Mouse (Mus musculus): Measurements from ENCODE around the gene Hoxc6. TPM values are rescaled to one million over a fixed set of nuclear protein-coding genes. Genes with fewer than 3 reads are reported as not detected.

Gene Hoxc6
- polyA plus RNA-seq, 1 experiment from 2014 or later: 0.25 TPM

- WGBS: 12% methylated on average over 1 of the region's 1 CpGs
- Histone ChIP-seq H3K9me3 (no peaks in the 10 kb centered on the region), H3K36me3 (no peaks in the 10 kb centered on the region), H3K4me1 (peaks cover 4% of the 10 kb centered on the region), H3K27ac (replicated peaks) (no peak overlapping the region), H3K9ac (no peak overlapping the region), H3K27me3 (replicated peaks) (peaks cover 100% of the 10 kb centered on the region), H3K4me3 (no peak overlapping the region), H3K4me2 (no peak overlapping the region)
- no peak for ATAC-seq (ENCODE audit: extremely low read depth, insufficient number of reproducible peaks, low FRiP score, low TSS enrichment)
Observed at GRCm38 (mm10) chr15:103006326-103006725, 8.3 kb downstream of the Hoxc6 start.

- Histone ChIP-seq H3K4me1 (peaks cover 11% of the 10 kb centered on the region), H3K9ac (no peak overlapping the region), H3K36me3 (no peaks in the 10 kb centered on the region), H3K27me3 (replicated peaks) (peaks cover 98% of the 10 kb centered on the region), H3K4me3 (no peak overlapping the region), H3K9me3 (no peaks in the 10 kb centered on the region), H3K27ac (replicated peaks) (no peak overlapping the region), H3K4me2 (no peak overlapping the region)
- 1% methylated on average over 27 of the region's 27 CpGs for WGBS
- ATAC-seq (ENCODE audit: extremely low read depth, insufficient number of reproducible peaks, low FRiP score, low TSS enrichment): no peak
Observed at GRCm38 (mm10) chr15:103009265-103010111, 11.4 kb downstream of the Hoxc6 start.

GRCm38 (mm10) chr15:103010112-103010846 is 12.2 kb downstream of the Hoxc6 start:
- Histone ChIP-seq H3K9ac (no peak overlapping the region), H3K27ac (replicated peaks) (no peak overlapping the region), H3K9me3 (no peaks in the 10 kb centered on the region), H3K4me2 (no peak overlapping the region), H3K36me3 (no peaks in the 10 kb centered on the region), H3K4me1 (peaks cover 16% of the 10 kb centered on the region), H3K4me3 (no peak overlapping the region), H3K27me3 (replicated peaks) (peaks cover 98% of the 10 kb centered on the region)
- WGBS: 2% methylated on average over 31 of the region's 31 CpGs
- no peak for ATAC-seq (ENCODE audit: extremely low read depth, insufficient number of reproducible peaks, low FRiP score, low TSS enrichment)

GRCm38 (mm10) chr15:103010847-103011555 is 12.9 kb downstream of the Hoxc6 start:
- Histone ChIP-seq H3K9ac (no peak overlapping the region), H3K27me3 (replicated peaks) (peaks cover 98% of the 10 kb centered on the region), H3K4me2 (no peak overlapping the region), H3K4me3 (no peak overlapping the region), H3K36me3 (no peaks in the 10 kb centered on the region), H3K4me1 (peaks cover 16% of the 10 kb centered on the region), H3K9me3 (no peaks in the 10 kb centered on the region), H3K27ac (replicated peaks) (no peak overlapping the region)
- WGBS: 2% methylated on average over 28 of the region's 28 CpGs
- no peak for ATAC-seq (ENCODE audit: extremely low read depth, insufficient number of reproducible peaks, low FRiP score, low TSS enrichment)

GRCm38 (mm10) chr15:103011928-103012486 is 13.9 kb downstream of the Hoxc6 start:
- no peak overlapping the region for H3K9ac ChIP-seq
- H3K4me1 ChIP-seq: peaks cover 16% of the 10 kb centered on the region
- no peak overlapping the region for H3K27ac ChIP-seq (replicated peaks)
- no peak overlapping the region for H3K4me2 ChIP-seq
- H3K4me3 ChIP-seq: no peak overlapping the region
- no peak for ATAC-seq (ENCODE audit: extremely low read depth, insufficient number of reproducible peaks, low FRiP score, low TSS enrichment)
- H3K9me3 ChIP-seq: no peaks in the 10 kb centered on the region
- no peaks in the 10 kb centered on the region for H3K36me3 ChIP-seq
- 1% methylated on average over 26 of the region's 26 CpGs for WGBS
- peaks cover 98% of the 10 kb centered on the region for H3K27me3 ChIP-seq (replicated peaks)

GRCm38 (mm10) chr15:103013238-103013984 is 15.4 kb downstream of the Hoxc6 start:
- peak overlapping the region; percentile 55 for H3K4me2 ChIP-seq
- H3K4me1 ChIP-seq: peaks cover 16% of the 10 kb centered on the region
- no peaks in the 10 kb centered on the region for H3K9me3 ChIP-seq
- H3K36me3 ChIP-seq: no peaks in the 10 kb centered on the region
- 3% methylated on average over 17 of the region's 17 CpGs for WGBS
- no peak overlapping the region for H3K9ac ChIP-seq
- peak overlapping the region; percentile 36 for H3K4me3 ChIP-seq
- H3K27me3 ChIP-seq (replicated peaks): peaks cover 98% of the 10 kb centered on the region
- H3K27ac ChIP-seq (replicated peaks): no peak overlapping the region
- ATAC-seq (ENCODE audit: extremely low read depth, insufficient number of reproducible peaks, low FRiP score, low TSS enrichment): no peak; the same call in 1 of the 2 replicates

- Histone ChIP-seq H3K4me1 (peaks cover 16% of the 10 kb centered on the region), H3K27me3 (replicated peaks) (peaks cover 98% of the 10 kb centered on the region), H3K36me3 (no peaks in the 10 kb centered on the region), H3K9ac (no peak overlapping the region), H3K4me2 (peak overlapping the region; percentile 55), H3K27ac (replicated peaks) (no peak overlapping the region), H3K4me3 (peak overlapping the region; percentile 36), H3K9me3 (no peaks in the 10 kb centered on the region)
- WGBS: under 1% methylated on average over 52 of the region's 57 CpGs
- no peak for ATAC-seq (ENCODE audit: extremely low read depth, insufficient number of reproducible peaks, low FRiP score, low TSS enrichment)
Observed at GRCm38 (mm10) chr15:103014166-103015008, 16.3 kb downstream of the Hoxc6 start.

- Histone ChIP-seq H3K9me3 (no peaks in the 10 kb centered on the region), H3K27ac (replicated peaks) (no peak overlapping the region), H3K36me3 (no peaks in the 10 kb centered on the region), H3K4me1 (peaks cover 16% of the 10 kb centered on the region), H3K4me2 (peak overlapping the region; percentile 55), H3K4me3 (peak overlapping the region; percentile 36), H3K27me3 (replicated peaks) (peaks cover 98% of the 10 kb centered on the region), H3K9ac (no peak overlapping the region)
- WGBS: 1% methylated on average over 23 of the region's 28 CpGs
- ATAC-seq (ENCODE audit: extremely low read depth, insufficient number of reproducible peaks, low FRiP score, low TSS enrichment): no peak
Observed at GRCm38 (mm10) chr15:103015009-103015399, 16.9 kb downstream of the Hoxc6 start.

- no peak for ATAC-seq (ENCODE audit: extremely low read depth, insufficient number of reproducible peaks, low FRiP score, low TSS enrichment)
- no peaks in the 10 kb centered on the region for H3K9me3 ChIP-seq
- H3K4me2 ChIP-seq: peak overlapping the region; percentile 55
- H3K4me1 ChIP-seq: peaks cover 16% of the 10 kb centered on the region
- no peaks in the 10 kb centered on the region for H3K36me3 ChIP-seq
- H3K27me3 ChIP-seq (replicated peaks): peaks cover 98% of the 10 kb centered on the region
- WGBS: 2% methylated on average over 19 of the region's 19 CpGs
- no peak overlapping the region for H3K9ac ChIP-seq
- peak overlapping the region; percentile 36 for H3K4me3 ChIP-seq
- no peak overlapping the region for H3K27ac ChIP-seq (replicated peaks)
Observed at GRCm38 (mm10) chr15:103015406-103016166, 17.5 kb downstream of the Hoxc6 start.

Measured in heart, embryonic 13.5 days (tissue).